Mouse (Mus musculus) left cerebral cortex, postnatal 36 days (tissue): ENCODE measurements around the gene Sf3a2. TPM values are rescaled to one million over a fixed set of nuclear protein-coding genes. Genes with fewer than 3 reads are reported as not detected.

Experiments used
- DNase-seq, 2 experiments: peaks; one replicate each; pipeline ENCODE4 v3.0.0; 2021 to 2022; ENCODE audit warnings: low spot score in 2 of 2, mixed read lengths in 1 of 2
- intact Hi-C: fragments of 180-260 bp; cut with DNase I; formaldehyde crosslinking; loops from one replicate; pipeline ENCODE4 v1.15.1; 2025
- microRNA-seq: library from miRNA; unstranded; fragments of <30 nt; microRNA quantifications from one replicate; pipeline ENCODE4 v1.2.0, GENCODE M21; 2022
- total RNA-seq, 2 experiments: library from RNA; stranded (reverse); gene quantifications; 2 replicates each; pipeline ENCODE4 v1.2.3; 2021

Sf3a2 gene
- total RNA-seq, 2 experiments from 2014 or later: 44.3 to 53.0 TPM

DNA sequence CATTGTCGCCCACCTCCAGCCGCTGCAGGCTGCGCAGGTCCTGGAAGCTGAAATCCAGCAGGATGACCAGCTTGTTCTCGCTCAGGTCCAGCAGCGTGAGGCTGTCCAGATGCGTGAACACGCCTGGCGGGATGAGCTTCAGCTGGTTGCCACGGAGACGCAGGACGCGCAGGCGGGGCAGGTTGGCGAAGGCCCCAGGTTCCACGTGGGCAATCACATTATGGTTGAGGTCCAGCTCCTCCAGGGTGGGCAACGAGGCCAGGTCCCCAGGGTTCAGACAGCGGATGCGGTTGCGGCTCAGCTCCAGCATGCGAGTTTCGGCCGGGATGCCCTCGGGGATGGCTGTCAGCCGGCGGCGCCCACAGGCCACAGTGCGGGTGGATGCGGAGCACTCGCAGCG, 37.6 kb downstream of the Sf3a2 start:
- intact Hi-C loops: no loop called here
- DNase-seq: no peak

DNA sequence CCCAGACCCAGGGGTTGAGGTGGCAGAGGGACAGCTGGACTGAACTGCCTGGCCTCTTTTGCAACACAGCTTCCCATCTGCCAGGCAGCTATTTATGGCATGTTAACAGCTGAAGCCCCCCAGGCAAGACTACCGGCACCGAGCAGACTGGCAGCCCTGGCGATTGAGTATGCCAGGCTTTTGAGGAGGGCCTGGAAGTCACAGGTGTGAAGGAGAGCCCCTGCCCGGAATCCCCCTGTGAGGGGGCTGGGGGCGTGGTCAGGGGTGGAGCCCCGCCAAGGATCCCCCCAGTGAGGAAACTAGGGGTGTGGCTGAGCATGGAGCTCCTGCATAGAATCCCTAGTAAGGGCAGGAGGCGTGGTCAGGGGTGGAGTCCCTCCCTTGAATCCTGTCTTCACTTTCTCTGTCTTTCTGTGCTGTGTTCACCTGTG, 39.0 kb downstream of the Sf3a2 start:
- intact Hi-C loops: no loop called here
- no peak for DNase-seq

DNA sequence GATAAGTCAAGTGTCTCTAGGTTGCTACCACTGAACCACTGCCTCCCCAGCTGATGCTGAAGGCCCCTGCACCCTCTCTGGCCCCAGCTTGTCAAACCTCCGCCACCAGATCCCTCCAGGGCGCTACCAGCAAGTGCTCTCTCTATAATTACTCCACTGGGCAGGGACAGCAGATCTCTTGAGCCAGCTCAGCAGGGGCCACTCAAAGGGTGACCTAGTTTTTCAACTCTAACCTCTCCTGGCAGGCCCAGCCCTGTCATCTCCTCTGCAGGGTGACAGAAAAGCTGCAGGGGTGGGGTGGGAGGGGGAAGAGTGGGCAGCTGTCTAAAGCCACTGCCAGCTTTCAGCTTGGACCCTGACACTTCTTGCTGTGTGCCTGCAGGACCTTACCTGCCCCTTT, 39.8 kb downstream of the Sf3a2 start:
- intact Hi-C loops: no loop called here
- no peak for DNase-seq

DNA sequence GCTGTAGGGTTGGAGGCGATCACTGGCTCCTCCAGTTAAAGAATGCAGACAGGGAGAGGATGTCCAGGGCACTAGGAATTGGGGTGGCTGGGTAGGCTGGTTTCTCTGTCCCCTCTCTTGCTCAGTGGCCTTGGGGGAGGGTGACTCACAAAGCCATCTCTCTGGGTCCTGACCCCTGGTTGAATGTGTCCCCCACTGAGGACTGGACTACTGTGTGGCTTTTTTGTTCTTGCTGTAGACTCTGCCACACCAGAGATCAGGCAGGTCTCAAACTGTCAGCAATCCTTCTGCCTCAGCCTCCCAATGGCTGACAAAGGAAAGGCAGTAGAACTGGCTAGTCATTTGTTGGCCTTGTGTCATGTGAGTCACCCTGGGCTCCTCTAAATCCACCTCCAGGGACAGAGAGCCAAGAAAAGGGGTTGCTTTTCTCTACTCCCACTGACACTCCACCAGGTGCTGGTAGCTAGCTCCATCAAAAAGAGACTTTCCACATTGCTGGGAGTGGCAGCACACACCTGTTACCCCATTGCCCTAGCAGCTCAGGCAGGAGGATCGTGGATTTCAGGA, 40.4 kb downstream of the Sf3a2 start:
- no peak for DNase-seq
- intact Hi-C loops: no loop called here

DNA sequence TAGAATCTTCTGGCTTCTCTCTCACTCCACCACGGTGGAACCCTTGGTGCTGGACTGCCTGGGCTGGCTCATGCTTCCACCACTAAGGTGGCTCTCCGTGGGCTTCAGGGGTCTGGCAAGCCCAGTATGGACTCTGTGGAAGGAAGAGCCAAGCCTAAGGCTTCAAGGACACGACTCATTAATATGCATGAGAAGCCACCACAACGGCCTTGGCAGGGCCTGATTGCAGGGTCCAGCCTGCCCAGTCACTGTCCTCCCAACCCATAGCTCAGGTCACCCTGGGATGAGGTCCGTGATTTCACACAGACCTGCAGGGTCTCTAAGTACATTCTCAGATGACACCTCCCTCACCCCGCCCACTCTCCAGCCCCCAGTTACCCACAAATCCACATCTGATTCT, 41.9 kb downstream of the Sf3a2 start:
- DNase-seq: no peak
- intact Hi-C loops: no loop called here

DNA sequence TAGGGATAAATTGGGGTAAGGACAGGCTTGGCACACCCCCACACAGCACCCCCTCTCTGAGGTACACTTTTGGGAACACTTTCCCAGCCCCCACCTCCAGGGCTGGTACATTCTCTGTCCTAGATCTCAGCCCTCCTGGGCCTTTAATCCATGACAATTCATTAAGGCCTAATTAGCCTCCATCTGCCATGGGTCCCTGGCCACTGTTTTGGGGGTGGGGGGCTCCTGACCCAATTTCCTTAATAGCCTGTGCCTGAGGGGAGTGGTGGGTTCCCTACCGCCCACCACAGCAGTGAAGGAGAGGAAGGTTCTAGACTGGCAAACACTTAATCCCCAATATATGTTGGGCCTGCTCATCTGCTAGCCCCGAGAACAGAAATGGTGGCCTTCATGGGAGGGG, 43.7 kb downstream of the Sf3a2 start:
- no peak for DNase-seq
- intact Hi-C loops: no loop called here

DNA sequence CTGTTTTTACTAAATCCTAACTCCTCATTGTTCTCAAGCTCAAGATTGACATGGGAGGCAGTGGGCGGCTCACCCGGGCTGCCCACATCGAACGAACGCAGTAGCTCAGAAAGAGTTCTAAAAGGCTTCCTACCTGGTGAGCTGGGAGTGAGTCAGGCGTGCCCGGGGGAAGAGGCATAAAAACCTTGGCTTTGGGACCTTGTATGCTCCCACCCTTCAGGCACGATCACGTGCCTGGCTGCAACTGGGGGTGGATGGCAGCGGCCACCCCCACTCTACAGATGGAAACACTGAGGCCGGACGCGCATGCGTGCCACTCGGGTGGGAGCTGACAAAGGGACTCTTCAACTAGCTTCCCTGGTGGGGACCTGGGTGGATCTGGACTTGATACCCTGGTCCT, 44.3 kb downstream of the Sf3a2 start:
- intact Hi-C loops: no loop called here
- DNase-seq: peak; percentile 46 to 53

DNA sequence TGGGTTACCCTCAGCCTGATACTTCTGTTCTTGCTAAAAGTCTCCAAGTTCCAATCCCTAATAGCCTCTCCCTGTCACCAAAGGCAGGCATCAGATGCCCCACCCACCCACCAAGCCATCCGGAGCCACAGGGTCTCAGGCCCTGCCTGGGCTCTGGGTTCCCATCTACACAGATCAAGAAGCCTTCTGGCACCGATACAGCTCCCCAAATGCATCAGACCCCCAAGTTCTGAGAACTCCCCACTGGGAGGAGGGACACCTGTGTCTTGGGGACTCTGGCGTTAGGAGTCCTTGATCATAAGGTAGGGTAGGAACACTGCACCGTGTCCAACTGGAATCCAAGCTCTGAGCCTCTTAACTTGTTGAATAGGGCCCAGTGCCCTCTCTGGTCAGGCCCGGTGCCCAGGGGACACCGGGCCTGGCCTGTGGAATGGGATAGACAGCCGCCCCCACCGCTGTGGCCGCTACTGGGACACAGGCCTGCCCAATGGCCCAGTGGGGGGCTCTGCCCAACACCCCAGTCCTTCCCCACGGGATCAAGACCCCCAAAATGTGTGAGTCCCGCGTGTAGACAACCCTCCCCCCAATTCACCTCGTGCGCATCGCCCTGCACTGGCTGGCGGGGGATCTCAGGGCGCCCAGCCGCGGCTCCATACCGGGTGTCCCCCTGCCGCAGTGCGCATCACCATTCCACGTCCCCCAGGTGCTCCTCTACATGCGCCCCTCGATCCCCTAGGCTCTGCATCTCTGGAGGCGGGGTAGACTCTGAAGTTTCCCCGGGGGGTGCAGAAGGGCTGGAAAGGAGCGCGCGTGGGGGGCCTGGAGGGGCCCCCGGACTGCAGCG, 45.3 kb downstream of the Sf3a2 start:
- intact Hi-C loops: no loop called here
- no peak for DNase-seq

DNA sequence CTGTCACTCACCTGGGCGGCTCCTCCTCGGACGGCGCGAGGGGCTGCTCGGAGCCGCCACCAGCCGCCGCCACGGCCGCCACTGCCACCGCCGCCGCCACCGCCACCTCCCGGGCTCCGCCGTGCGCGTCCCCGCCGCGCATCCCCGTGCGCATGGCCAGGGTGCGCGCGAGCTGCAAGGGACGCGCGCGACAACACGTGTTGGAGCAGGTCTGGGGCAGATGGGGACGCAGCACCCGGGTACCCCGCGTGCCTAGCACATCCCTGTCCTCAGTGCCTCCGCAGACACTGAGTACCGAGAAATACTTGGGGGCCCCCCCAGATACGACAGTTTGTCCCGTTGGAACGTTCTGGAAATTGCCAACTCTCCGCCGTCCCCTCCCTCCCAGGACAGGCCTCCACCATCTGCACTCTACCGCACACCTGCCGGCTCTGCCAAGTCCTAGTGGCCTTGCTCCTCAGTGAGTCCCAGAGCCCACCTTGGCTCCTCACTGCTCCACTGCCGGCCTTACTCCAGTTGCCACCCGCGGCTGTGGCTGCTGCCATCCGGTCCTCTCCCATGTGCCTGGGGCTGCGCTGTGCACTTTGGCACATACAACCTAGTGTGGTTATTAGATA, 46.0 kb downstream of the Sf3a2 start, which contains the start of gene Lingo3:
Gene Lingo3, minus strand, starts transcription at position 109 of the 617 bp plus-strand sequence.
- intact Hi-C loops: no loop called here
- peak; percentile 55 to 78 for DNase-seq

DNA sequence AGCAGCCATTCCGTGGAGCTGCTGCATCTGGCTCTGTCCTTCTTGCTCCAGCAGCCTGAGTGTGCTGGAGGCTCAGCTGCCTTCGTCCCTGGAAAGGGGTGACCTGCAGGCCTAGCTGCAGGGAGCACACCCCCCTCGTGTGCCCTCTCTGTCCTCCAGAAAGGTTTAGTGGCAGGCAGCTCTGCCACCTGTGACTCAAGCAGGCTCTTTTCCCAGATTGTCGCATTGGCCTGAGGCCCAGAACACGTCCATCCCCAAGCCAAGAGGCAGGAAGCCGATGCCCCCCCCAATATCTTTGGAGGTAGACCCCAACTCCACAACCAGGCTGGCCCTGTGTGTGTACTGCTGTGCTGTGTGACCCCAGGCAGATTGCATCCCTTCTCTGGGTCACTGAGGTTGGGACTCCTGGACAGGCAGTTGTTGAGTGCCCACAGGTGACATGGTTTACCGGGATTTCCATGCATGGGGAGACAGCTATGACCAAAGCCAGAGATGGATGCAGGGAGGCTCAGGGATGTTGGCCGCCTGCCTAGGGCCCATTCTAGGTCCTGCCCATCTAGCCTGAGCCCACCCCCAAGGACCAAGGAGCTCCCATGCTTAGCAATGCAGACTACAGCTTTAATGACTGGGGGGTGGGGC, 47.2 kb downstream of the Sf3a2 start:
- intact Hi-C loops: no loop called here
- no peak for DNase-seq

DNA sequence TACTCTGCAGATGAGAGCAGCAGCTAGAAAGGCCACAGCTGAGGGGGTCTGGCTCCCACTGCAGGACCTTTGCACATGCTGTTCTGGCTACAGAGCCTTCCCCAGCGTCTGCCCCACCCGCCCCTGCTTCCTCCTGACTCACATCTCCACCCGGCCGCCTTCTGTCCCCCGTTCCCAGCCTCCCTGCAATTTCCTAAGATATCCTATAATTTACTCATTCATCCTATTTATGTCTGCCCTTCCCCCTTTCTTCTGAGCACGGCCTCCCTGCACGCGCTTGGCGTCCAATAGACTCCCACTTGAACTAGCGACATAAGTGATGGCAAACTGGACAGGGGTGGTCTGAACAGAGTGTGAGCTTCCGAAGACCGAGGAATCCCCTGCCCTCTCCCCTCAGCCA, 47.7 kb downstream of the Sf3a2 start:
- peak; percentile 56 to 59 for DNase-seq
- intact Hi-C loops: no loop called here

DNA sequence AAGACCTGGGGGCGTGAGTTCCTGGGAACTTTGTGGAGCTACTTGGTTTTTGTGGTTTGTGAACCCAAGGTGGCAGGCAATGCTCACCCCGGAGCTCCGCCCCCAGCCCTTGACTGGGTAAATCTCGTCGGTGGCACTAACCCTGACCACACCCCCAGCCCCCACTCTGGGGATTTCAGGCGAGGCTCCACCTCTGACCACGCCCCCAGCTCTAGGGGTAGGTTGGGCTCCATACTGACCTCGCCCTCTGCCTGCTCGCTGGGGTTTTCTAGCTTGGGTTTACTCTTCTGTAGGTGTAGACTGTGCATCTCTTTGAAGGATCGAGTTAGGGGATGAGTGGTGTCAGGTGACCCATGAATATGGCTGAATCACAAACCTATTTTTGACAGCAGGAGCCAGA, 50.6 kb downstream of the Sf3a2 start:
- intact Hi-C loops: no loop called here
- no peak for DNase-seq

Small RNAs within 50 kb of the gene (microRNA-seq; reads per million reads assigned to microRNA genes)
- gene Mir1982: 4.8 reads per million, percentile 16 among the genes with 10 or more reads in this experiment

Other genes with a start within 250 kb of the Sf3a2 start
- 10 to 100 TPM; 43.5 to 56.8 TPM for gene Rexo1, start 236.6 kb upstream of the Sf3a2 start, total RNA-seq
- 10 to 100 TPM; 51.6 to 54.2 TPM for gene Klf16, start 220.9 kb upstream of the Sf3a2 start, total RNA-seq
- 100 to 1,000 TPM; 181 to 238 TPM for gene Abhd17a, start 207.9 kb upstream of the Sf3a2 start, total RNA-seq
- gene Scamp4, start 195.3 kb upstream of the Sf3a2 start, total RNA-seq: 10 to 100 TPM; 40.1 to 45.1 TPM
- gene Adat3, start 195.3 kb upstream of the Sf3a2 start, total RNA-seq: 1 to 10 TPM; 1.7 to 4.0 TPM
- 1 to 10 TPM; 2.6 to 3.6 TPM for gene Gm49322, start 192.2 kb upstream of the Sf3a2 start, total RNA-seq
- 100 to 1,000 TPM; 208 to 256 TPM for gene Csnk1g2, start 175.4 kb upstream of the Sf3a2 start, total RNA-seq
- gene Btbd2, start 141.1 kb upstream of the Sf3a2 start, total RNA-seq: 100 to 1,000 TPM in 1 of 2 experiments, 10 to 100 TPM in 1; 93.4 to 100 TPM
- gene Mknk2, start 120.1 kb upstream of the Sf3a2 start, total RNA-seq: 10 to 100 TPM; 39.9 to 42.0 TPM
- 10 to 100 TPM; 14.0 TPM for gene Mob3a, start 96.2 kb upstream of the Sf3a2 start, total RNA-seq
- 10 to 100 TPM; 36.7 to 47.3 TPM for gene Izumo4, start 96.0 kb upstream of the Sf3a2 start, total RNA-seq
- gene Ap3d1, start 55.9 kb upstream of the Sf3a2 start, total RNA-seq: 100 to 1,000 TPM; 133 to 160 TPM
- 10 to 100 TPM; 37.2 to 65.0 TPM for gene Dot1l, start 43.0 kb upstream of the Sf3a2 start, total RNA-seq
- gene Plekhj1, start 428 bp downstream of the Sf3a2 start, total RNA-seq: 10 to 100 TPM; 53.5 to 63.2 TPM
- 1 to 10 TPM; 1.2 to 2.0 TPM for gene Amh, start 7.0 kb downstream of the Sf3a2 start, total RNA-seq
- gene Jsrp1, start 15.3 kb downstream of the Sf3a2 start, total RNA-seq: 1 to 10 TPM; 5.5 to 5.6 TPM
- gene Oaz1, start 28.5 kb downstream of the Sf3a2 start, total RNA-seq: 100 to 1,000 TPM; 507 to 583 TPM
- 10 to 100 TPM; 38.5 to 46.7 TPM for gene Lingo3, start 45.8 kb downstream of the Sf3a2 start, total RNA-seq
- 10 to 100 TPM; 34.2 to 44.0 TPM for gene Lsm7, start 57.0 kb downstream of the Sf3a2 start, total RNA-seq
- 10 to 100 TPM; 53.2 to 66.1 TPM for gene Sppl2b, start 57.1 kb downstream of the Sf3a2 start, total RNA-seq
- under 1 TPM in 1 of 2 experiments, not detected in 1; 0.32 TPM for gene Tmprss9, start 73.7 kb downstream of the Sf3a2 start, total RNA-seq
- gene Timm13, start 102.8 kb downstream of the Sf3a2 start, total RNA-seq: 100 to 1,000 TPM; 120 to 153 TPM
- gene Lmnb2, start 120.0 kb downstream of the Sf3a2 start, total RNA-seq: 10 to 100 TPM; 17.6 to 21.2 TPM
- gene Gadd45b, start 131.9 kb downstream of the Sf3a2 start, total RNA-seq: 10 to 100 TPM; 17.4 to 23.9 TPM
- 100 to 1,000 TPM in 1 of 2 experiments, 10 to 100 TPM in 1; 97.9 to 136 TPM for gene Gng7, start 216.7 kb downstream of the Sf3a2 start, total RNA-seq
- 100 to 1,000 TPM; 102 to 111 TPM for gene Diras1, start 227.5 kb downstream of the Sf3a2 start, total RNA-seq
- 10 to 100 TPM; 66.9 to 74.2 TPM for gene Slc39a3, start 239.2 kb downstream of the Sf3a2 start, total RNA-seq